In the genomic region with DNA sequence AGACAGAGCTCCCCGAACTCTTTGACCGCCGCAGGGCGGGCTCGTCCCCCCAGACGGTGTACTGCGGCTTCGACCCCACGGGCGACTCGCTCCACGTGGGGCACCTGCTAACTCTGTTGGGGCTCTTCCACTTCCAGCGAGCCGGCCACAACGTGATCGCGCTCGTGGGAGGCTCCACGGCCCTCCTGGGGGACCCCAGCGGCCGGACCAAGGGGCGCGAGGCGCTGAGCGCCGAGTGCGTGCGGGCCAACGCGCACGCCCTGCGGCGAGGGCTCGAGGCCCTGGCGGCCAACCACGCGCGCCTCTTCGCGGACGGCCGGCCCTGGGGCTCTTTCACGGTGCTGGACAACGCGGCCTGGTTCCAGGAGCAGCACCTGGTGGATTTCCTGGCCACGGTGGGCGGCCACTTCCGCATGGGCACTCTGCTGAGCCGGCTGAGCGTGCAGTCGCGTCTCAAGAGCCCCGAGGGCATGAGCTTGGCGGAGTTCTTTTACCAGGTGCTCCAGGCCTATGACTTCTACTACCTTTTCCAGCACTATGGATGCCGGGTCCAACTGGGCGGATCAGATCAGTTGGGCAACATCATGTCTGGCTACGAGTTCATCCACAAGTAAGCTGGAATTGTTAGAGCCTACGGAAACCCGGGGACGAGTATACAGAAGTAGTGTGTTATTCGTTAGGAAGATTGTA, we compare ENCODE assay signal across 8 mouse cellular contexts. TPM values are rescaled to one million over a fixed set of nuclear protein-coding genes. Genes with fewer than 3 reads are reported as not detected.
DNase-seq lines count a peak whose midpoint lies in the region; ATAC-seq and TF ChIP-seq lines count a peak whose summit lies in the region.

No protein-coding gene starts in this region.

- peaks cover 25% of the 10 kb centered on the region for H3K36me3 ChIP-seq in embryonic facial prominence, embryonic 10.5 days (replicated peaks)
- peaks cover 7% of the 10 kb centered on the region for H3K36me3 ChIP-seq in heart, adult 2 months (ENCODE audit: control insufficient read depth, insufficient read depth, low read length)
- H3K36me3 ChIP-seq in liver, embryonic 15.5 days (replicated peaks), result peaks cover 17% of the 10 kb centered on the region
- H3K36me3 ChIP-seq in neural tube, embryonic 11.5 days (ENCODE audit: control insufficient read depth, insufficient read depth, low read length), result no peaks in the 10 kb centered on the region

- peaks cover 1% of the 10 kb centered on the region; the same call in 1 of the 2 replicates for H3K79me2 ChIP-seq in heart, adult 2 months (replicated peaks; ENCODE audit: control insufficient read depth, insufficient read depth, low read length)

- peaks cover 21% of the 10 kb centered on the region for H3K4me1 ChIP-seq in embryonic facial prominence, embryonic 10.5 days
- peaks cover 3% of the 10 kb centered on the region for H3K4me1 ChIP-seq in heart, adult 2 months (ENCODE audit: control insufficient read depth, insufficient read depth, low read length)
- H3K4me1 ChIP-seq in liver, embryonic 15.5 days (replicated peaks), result peaks cover 20% of the 10 kb centered on the region
- H3K4me1 ChIP-seq in neural tube, embryonic 11.5 days (ENCODE audit: control insufficient read depth, insufficient read depth, low read length), result peaks cover 7% of the 10 kb centered on the region

- no peaks in the 10 kb centered on the region for H3K27me3 ChIP-seq in embryonic facial prominence, embryonic 10.5 days (replicated peaks; ENCODE audit: low read depth, poor library complexity, severe bottlenecking)
- no peaks in the 10 kb centered on the region for H3K27me3 ChIP-seq in heart, adult 2 months (ENCODE audit: control insufficient read depth, insufficient read depth, low read length)
- no peaks in the 10 kb centered on the region for H3K27me3 ChIP-seq in liver, embryonic 15.5 days
- H3K27me3 ChIP-seq in neural tube, embryonic 11.5 days (ENCODE audit: control insufficient read depth, insufficient read depth, low read length), result no peaks in the 10 kb centered on the region

- no peaks in the 10 kb centered on the region for H3K9me3 ChIP-seq in embryonic facial prominence, embryonic 10.5 days
- H3K9me3 ChIP-seq in liver, embryonic 15.5 days (replicated peaks), result no peaks in the 10 kb centered on the region
- no peaks in the 10 kb centered on the region for H3K9me3 ChIP-seq in neural tube, embryonic 11.5 days (ENCODE audit: control insufficient read depth, low read length)

- no peak for TF ChIP-seq POLR2A in heart, adult 2 months (IDR thresholded peaks at IDR 0.05; ENCODE audit: insufficient read depth, low read depth, low read length)

- DNase-seq in adrenal gland, postnatal 14 days, result peak; percentile 62
- peak; percentile 73 for DNase-seq in embryonic facial prominence, embryonic 10.5 days (ENCODE audit: low spot score)
- no peak for DNase-seq in heart, adult 2 months
- DNase-seq in kidney, adult 9 months, result peak; percentile 40
- peak; percentile 63 for DNase-seq in neural tube, embryonic 11.5 days (ENCODE audit: low spot score)
- peak; percentile 70 for DNase-seq in testis, postnatal 10 days (ENCODE audit: low spot score)

- H3K4me3 ChIP-seq in embryonic facial prominence, embryonic 10.5 days, result peak overlapping the region; percentile 94
- H3K4me3 ChIP-seq in heart, adult 2 months, result peak overlapping the region; percentile 85
- H3K4me3 ChIP-seq in liver, embryonic 15.5 days (replicated peaks), result peak overlapping the region; percentile 78
- peak overlapping the region; percentile 88 for H3K4me3 ChIP-seq in neural tube, embryonic 11.5 days (ENCODE audit: low read depth, low read length)

- peak overlapping the region; percentile 91 for H3K4me2 ChIP-seq in liver, embryonic 15.5 days
- H3K4me2 ChIP-seq in neural tube, embryonic 11.5 days (ENCODE audit: low read depth), result peak overlapping the region; percentile 85

- no peak for TF ChIP-seq CTCF in heart, adult 2 months (IDR thresholded peaks at IDR 0.05)

- no peak for TF ChIP-seq EP300 in heart, adult 2 months (IDR thresholded peaks at IDR 0.05; ENCODE audit: insufficient read depth, low read depth, low read length)

- peak; percentile 16 for ATAC-seq in CD4-positive, CD25-positive, alpha-beta regulatory T cell, adult 4 months
- ATAC-seq in liver, embryonic 15.5 days (ENCODE audit: insufficient read depth), result peak; percentile 65
- ATAC-seq in neural tube, embryonic 11.5 days (ENCODE audit: insufficient read depth, low FRiP score, low TSS enrichment), result peak; percentile 70

- H3K9ac ChIP-seq in heart, adult 2 months (ENCODE audit: low read depth, low read length), result peak overlapping the region; percentile 81
- peak overlapping the region; percentile 62 for H3K9ac ChIP-seq in liver, embryonic 15.5 days
- H3K9ac ChIP-seq in neural tube, embryonic 11.5 days (ENCODE audit: low read length), result peak overlapping the region; percentile 92

- under 1% methylated on average over 61 of the region's 61 CpGs for WGBS in embryonic facial prominence, embryonic 10.5 days
- WGBS in heart, adult 2 months, result under 1% methylated on average over 53 of the region's 61 CpGs
- under 1% methylated on average over 61 of the region's 61 CpGs for WGBS in liver, embryonic 15.5 days (ENCODE audit: insufficient replicate concordance)
- WGBS in neural tube, embryonic 11.5 days, result 0% methylated on average over 60 of the region's 61 CpGs

- peak overlapping the region; percentile 95 for H3K27ac ChIP-seq in embryonic facial prominence, embryonic 10.5 days (replicated peaks)
- peak overlapping the region; percentile 97 for H3K27ac ChIP-seq in heart, adult 2 months
- peak overlapping the region; percentile 86 for H3K27ac ChIP-seq in liver, embryonic 15.5 days (replicated peaks)
- H3K27ac ChIP-seq in neural tube, embryonic 11.5 days (ENCODE audit: low read depth, low read length), result peak overlapping the region; percentile 57

- intact Hi-C loops in heart, adult 2 months (cut with DNase I), result loop anchor here (2.0 to 5.0 kb wide), 5 partner anchors 56 to 466 kb away; a partner anchor contains a TSS

RNA-seq across cellular contexts. Expression of a gene that starts 0.5 kb away (rescaled TPM):
- 1 to 10 TPM; 2.9 to 6.2 TPM for polyA plus RNA-seq in CD4-positive, CD25-positive, alpha-beta regulatory T cell, adult 4 months (2017; shearing (Covaris generic))
- 33.8 and 41.7 TPM in 2 replicates for total RNA-seq in adrenal gland, postnatal 14 days (2021)
- 41.0 and 49.3 TPM in 2 replicates for polyA plus RNA-seq in embryonic facial prominence, embryonic 10.5 days (2016; fragmentation: Nextera tagmentation; extraction: Ambion mirVana)
- total RNA-seq in heart, adult 2 months (2021), result 10 to 100 TPM; 30.1 to 37.3 TPM
- 18.6 and 23.7 TPM in 2 replicates for polyA plus RNA-seq in heart, adult 2 months (2012; rRNA removed)
- polyA plus RNA-seq in liver, embryonic 15.5 days (2015; fragmentation: Nextera tagmentation; extraction: Ambion mirVana), result 23.3 and 24.4 TPM in 2 replicates
- polyA plus RNA-seq in neural tube, embryonic 11.5 days (2014; fragmentation: Nextera tagmentation; extraction: Ambion mirVana), result 36.9 and 44.2 TPM in 2 replicates

RNA-seq across cellular contexts. Expression of a gene that starts 55.5 kb away (rescaled TPM):
- 10 to 100 TPM; 52.8 to 56.9 TPM for polyA plus RNA-seq in CD4-positive, CD25-positive, alpha-beta regulatory T cell, adult 4 months (2017; shearing (Covaris generic))
- total RNA-seq in adrenal gland, postnatal 14 days (2021), result 72.6 and 77.9 TPM in 2 replicates
- polyA plus RNA-seq in embryonic facial prominence, embryonic 10.5 days (2016; fragmentation: Nextera tagmentation; extraction: Ambion mirVana), result 58.4 and 59.1 TPM in 2 replicates
- total RNA-seq in heart, adult 2 months (2021), result 10 to 100 TPM; 95.1 to 99.0 TPM
- polyA plus RNA-seq in heart, adult 2 months (2012; rRNA removed), result 17.5 and 41.0 TPM in 2 replicates
- 19.8 and 21.6 TPM in 2 replicates for polyA plus RNA-seq in liver, embryonic 15.5 days (2015; fragmentation: Nextera tagmentation; extraction: Ambion mirVana)
- polyA plus RNA-seq in neural tube, embryonic 11.5 days (2014; fragmentation: Nextera tagmentation; extraction: Ambion mirVana), result 74.1 and 80.9 TPM in 2 replicates

Comparison
In these comparisons a context has a peak if more than half of its experiments do, and no peak if none do; other contexts are left out.
1. ATAC-seq: peak in every context shown above with its lines; median percentile 70 in neural tube, embryonic 11.5 days; 65 in liver, embryonic 15.5 days; 16 in CD4-positive, CD25-positive, alpha-beta regulatory T cell, adult 4 months.
2. DNase-seq: peak in adrenal gland, postnatal 14 days (single experiment), embryonic facial prominence, embryonic 10.5 days (single experiment), kidney, adult 9 months (single experiment), neural tube, embryonic 11.5 days (single experiment) and testis, postnatal 10 days (single experiment); none in heart, adult 2 months (0 of 2).
3. Peak in every context shown above with its lines, with median percentiles within 50 percentile points of each other: H3K27ac ChIP-seq, H3K4me3 ChIP-seq and H3K9ac ChIP-seq.